Mouse (Mus musculus) MEL (cell line): Measurements from ENCODE around the gene Pabpc1l. TPM values are rescaled to one million over a fixed set of nuclear protein-coding genes. Genes with fewer than 3 reads are reported as not detected.

Experiments
- DNase-seq: peaks from one replicate; pipeline ENCODE4 v3.0.0; 2011; ENCODE audit warnings: low read depth, low spot score
- H3K27ac ChIP-seq: 2 replicates; pipeline ENCODE4 v1.5.1; 2012; ENCODE audit warnings: low read depth, mild to moderate bottlenecking, control low read depth, low read length, moderate library complexity; ENCODE audit not compliant: control insufficient read depth
- H3K27me3 ChIP-seq, 2 experiments: fragments of 150-350 bp in 1 of 2; sonication (generic) in 1 of 2; 2 replicates each; pipeline ENCODE4 v1.6.1; 2012; ENCODE audit warnings: low read length in 2 of 2, mild to moderate bottlenecking in 2 of 2, improper control_type of control experiment in 1 of 2, moderate library complexity in 1 of 2; ENCODE audit not compliant: insufficient read depth in 2 of 2, control insufficient read depth in 1 of 2
- H3K36me3 ChIP-seq, 2 experiments: 2 replicates each; pipeline ENCODE4 v1.6.1; 2012 to 2014; ENCODE audit warnings: low read length in 2 of 2, improper control_type of control experiment in 1 of 2, inconsistent platforms in 1 of 2, mild to moderate bottlenecking in 1 of 2; ENCODE audit not compliant: insufficient read depth in 2 of 2, control insufficient read depth in 1 of 2
- H3K4me1 ChIP-seq, 2 experiments: fragments of 150-350 bp in 1 of 2; sonication (generic) in 1 of 2; 2 replicates each; pipeline ENCODE4 v1.6.1; 2012; ENCODE audit warnings: low read length in 2 of 2, improper control_type of control experiment in 1 of 2, mild to moderate bottlenecking in 1 of 2; ENCODE audit not compliant: insufficient read depth in 2 of 2, control insufficient read depth in 1 of 2
- H3K4me3 ChIP-seq, 2 experiments: fragments of 150-350 bp in 1 of 2; sonication (generic) in 1 of 2; 2 replicates each; pipeline ENCODE4 v1.5.1; 2012; ENCODE audit warnings: low read depth in 2 of 2, low read length in 2 of 2, mild to moderate bottlenecking in 2 of 2, moderate library complexity in 2 of 2, control low read depth in 1 of 2, improper control_type of control experiment in 1 of 2; ENCODE audit not compliant: control insufficient read depth in 1 of 2, insufficient read depth in 1 of 2
- H3K79me2 ChIP-seq: 2 replicates; pipeline ENCODE4 v1.6.1; 2012; ENCODE audit warnings: mild to moderate bottlenecking, low read length, moderate library complexity; ENCODE audit not compliant: control insufficient read depth, poor library complexity, insufficient read depth
- H3K9ac ChIP-seq: 2 replicates; pipeline ENCODE4 v1.6.1; 2012; ENCODE audit warnings: low read depth, mild to moderate bottlenecking, control low read depth, low read length, moderate library complexity; ENCODE audit not compliant: control insufficient read depth, poor library complexity, severe bottlenecking
- H3K9me3 ChIP-seq: fragments of 150-350 bp; sonication (generic); replicated peaks from 2 replicates; pipeline ENCODE4 v1.6.1; 2012; ENCODE audit warnings: mild to moderate bottlenecking, low read length, improper control_type of control experiment, moderate library complexity; ENCODE audit not compliant: insufficient read depth
- E2F4 ChIP-seq: IDR thresholded peaks from 2 replicates; pipeline ENCODE4 v1.6.1; 2011; ENCODE audit warnings: low read depth, low read length, improper control_type of control experiment, borderline replicate concordance
- HCFC1 ChIP-seq: IDR thresholded peaks from 2 replicates; pipeline ENCODE4 v1.6.1; 2012; ENCODE audit warnings: low read depth, mild to moderate bottlenecking, inconsistent platforms, low read length, improper control_type of control experiment, moderate library complexity
- MAZ ChIP-seq: IDR thresholded peaks from 2 replicates; pipeline ENCODE4 v1.6.1; 2012; ENCODE audit warnings: low read depth, mild to moderate bottlenecking, inconsistent platforms, low read length, improper control_type of control experiment
- MXI1 ChIP-seq: IDR thresholded peaks from 2 replicates; pipeline ENCODE4 v1.6.1; 2011; ENCODE audit warnings: mild to moderate bottlenecking, low read depth, low read length, improper control_type of control experiment
- MYB ChIP-seq: IDR thresholded peaks from 2 replicates; pipeline ENCODE4 v1.6.1; 2011; ENCODE audit warnings: mild to moderate bottlenecking, low read depth, low read length, improper control_type of control experiment
- POLR2A ChIP-seq, 2 experiments: IDR thresholded peaks; 2 replicates each; pipeline ENCODE4 v1.6.1; 2011 to 2012; ENCODE audit warnings: low read length in 2 of 2, mild to moderate bottlenecking in 2 of 2, control low read depth in 1 of 2, improper control_type of control experiment in 1 of 2, low read depth in 1 of 2, moderate library complexity in 1 of 2; ENCODE audit not compliant: control insufficient read depth in 1 of 2, insufficient read depth in 1 of 2, poor library complexity in 1 of 2
- POLR2AphosphoS5 ChIP-seq: IDR thresholded peaks from 2 replicates; pipeline ENCODE4 v1.6.1; 2012; ENCODE audit warnings: low read depth, borderline replicate concordance, mild to moderate bottlenecking, inconsistent platforms, low read length, moderate library complexity, mixed read lengths
- RAD21 ChIP-seq: IDR thresholded peaks from 2 replicates; pipeline ENCODE4 v1.6.1; 2011; ENCODE audit warnings: mild to moderate bottlenecking, low read depth, low read length, improper control_type of control experiment
- SIN3A ChIP-seq: IDR thresholded peaks from 2 replicates; pipeline ENCODE4 v1.6.1; 2012; ENCODE audit warnings: low read length, improper control_type of control experiment, inconsistent platforms
- SMC3 ChIP-seq: IDR thresholded peaks from 2 replicates; pipeline ENCODE4 v1.6.1; 2011; ENCODE audit warnings: low read depth, low read length, improper control_type of control experiment
- TBP ChIP-seq: IDR thresholded peaks from 2 replicates; pipeline ENCODE4 v1.8.0; 2011; ENCODE audit warnings: low read depth, low read length, improper control_type of control experiment
- USF1 ChIP-seq: IDR thresholded peaks from 2 replicates; pipeline ENCODE4 v1.6.1; 2014; ENCODE audit warnings: low read depth, mild to moderate bottlenecking, inconsistent platforms, low read length, improper control_type of control experiment, moderate library complexity
- USF2 ChIP-seq, 2 experiments: IDR thresholded peaks; 2 replicates each; pipeline ENCODE4 v1.6.1; 2011 to 2012; ENCODE audit warnings: improper control_type of control experiment in 2 of 2, low read length in 2 of 2, borderline replicate concordance in 1 of 2, inconsistent platforms in 1 of 2, low read depth in 1 of 2, mild to moderate bottlenecking in 1 of 2; ENCODE audit not compliant: insufficient read depth in 1 of 2
- ZC3H11A ChIP-seq: IDR thresholded peaks from 2 replicates; pipeline ENCODE4 v1.6.1; 2012; ENCODE audit warnings: low read depth, mild to moderate bottlenecking, inconsistent platforms, low read length, improper control_type of control experiment
- polyA plus RNA-seq, 2 experiments: library from polyadenylated mRNA; stranded (reverse) in 1 of 2; unstranded in 1 of 2; fragments of >175 nt in 1 of 2; fragments of >200 nt in 1 of 2; gene quantifications; 2 replicates each; pipeline versions ENCODE4 v1.2.1 to v1.2.4; 2012; ENCODE audit warnings: low replicate concordance in 2 of 2, low read depth in 1 of 2; ENCODE audit not compliant: insufficient read length in 2 of 2, insufficient read depth in 1 of 2, missing spikeins in 1 of 2
- total RNA-seq: library from RNA; depleted of rRNA; stranded (reverse); fragments of 300-350 nt; gene quantifications from 2 replicates; pipeline ENCODE4 v1.2.3, GENCODE M21; 2012

Gene Pabpc1l
- total and polyA plus RNA-seq, 3 experiments, result 0.27 to 0.40 TPM; not detected in 1

DNA sequence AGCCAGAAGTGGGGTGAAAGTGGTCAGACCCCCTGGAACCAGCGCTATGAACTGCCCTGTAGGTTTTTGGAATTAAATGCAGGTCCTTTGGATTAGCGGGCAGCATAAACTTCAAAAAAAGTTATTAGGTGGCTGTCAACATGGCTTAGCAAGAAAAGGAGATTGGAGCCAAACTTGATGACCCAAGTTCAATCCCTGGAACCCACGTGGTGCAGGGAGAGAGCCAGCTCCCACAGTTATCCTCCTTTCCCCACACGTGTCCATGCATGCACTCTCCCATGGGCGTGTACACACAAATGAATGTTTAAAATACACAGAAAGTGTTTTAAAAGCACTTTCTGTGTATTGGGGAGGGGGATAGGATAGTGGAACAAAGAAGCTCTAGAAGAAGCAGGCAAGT lies 14.8 kb upstream of the Pabpc1l start:
- H3K4me1 ChIP-seq, result no peaks in the 10 kb centered on the region
- H3K9me3 ChIP-seq, result no peaks in the 10 kb centered on the region
- H3K27ac ChIP-seq, result no peak overlapping the region
- no peak overlapping the region for H3K9ac ChIP-seq
- no peak overlapping the region for H3K4me3 ChIP-seq
- peaks cover 46% of the 10 kb centered on the region for H3K79me2 ChIP-seq
- H3K27me3 ChIP-seq, result no peaks in the 10 kb centered on the region
- TF ChIP-seq SMC3 (no peak), MXI1 (no peak), ZC3H11A (no peak)
- peaks cover 0 to 26% of the 10 kb centered on the region in 2 experiments; a peak in 3 of 4 replicates for H3K36me3 ChIP-seq
- no peak for DNase-seq

DNA sequence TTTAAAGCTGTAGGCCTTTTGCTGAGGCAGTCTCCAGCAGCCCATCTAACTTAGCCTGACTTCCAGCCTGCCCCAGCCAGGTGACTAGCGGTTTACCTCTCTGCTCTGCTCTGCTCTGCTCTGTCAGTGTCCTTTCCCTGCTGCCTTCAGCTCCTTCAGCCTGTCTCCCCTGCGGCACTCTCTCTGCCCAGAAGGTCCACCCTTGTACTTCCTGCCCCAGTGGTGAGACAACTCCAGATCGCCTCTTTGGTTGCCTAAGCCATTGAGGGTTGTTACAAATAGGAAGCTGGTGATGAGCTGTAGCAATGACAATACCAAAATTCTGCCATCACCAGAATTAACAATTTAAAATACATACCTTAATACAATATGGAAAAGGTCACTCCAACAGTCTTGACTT lies 14.3 kb upstream of the Pabpc1l start:
- Histone ChIP-seq H3K9ac (no peak overlapping the region), H3K27me3 (no peaks in the 10 kb centered on the region), H3K79me2 (peaks cover 43% of the 10 kb centered on the region), H3K27ac (no peak overlapping the region), H3K36me3 (peaks cover 0 to 26% of the 10 kb centered on the region in 2 experiments; a peak in 3 of 4 replicates), H3K4me1 (no peaks in the 10 kb centered on the region), H3K4me3 (no peak overlapping the region), H3K9me3 (no peaks in the 10 kb centered on the region)
- no peak for TF ChIP-seq POLR2A (IDR thresholded peaks at IDR 0.05; ENCODE audit: control insufficient read depth in 1 of 2, insufficient read depth in 1 of 2, low read depth in 1 of 2, low read length in 2 of 2, poor library complexity in 1 of 2)
- no peak for TF ChIP-seq HCFC1
- TF ChIP-seq POLR2AphosphoS5, result no peak
- no peak for TF ChIP-seq E2F4
- no peak for TF ChIP-seq USF2 (IDR thresholded peaks at IDR 0.05; ENCODE audit: borderline replicate concordance in 1 of 2, insufficient read depth in 1 of 2, low read depth in 1 of 2, low read length in 2 of 2)
- TF ChIP-seq RAD21, result no peak
- DNase-seq, result no peak

DNA sequence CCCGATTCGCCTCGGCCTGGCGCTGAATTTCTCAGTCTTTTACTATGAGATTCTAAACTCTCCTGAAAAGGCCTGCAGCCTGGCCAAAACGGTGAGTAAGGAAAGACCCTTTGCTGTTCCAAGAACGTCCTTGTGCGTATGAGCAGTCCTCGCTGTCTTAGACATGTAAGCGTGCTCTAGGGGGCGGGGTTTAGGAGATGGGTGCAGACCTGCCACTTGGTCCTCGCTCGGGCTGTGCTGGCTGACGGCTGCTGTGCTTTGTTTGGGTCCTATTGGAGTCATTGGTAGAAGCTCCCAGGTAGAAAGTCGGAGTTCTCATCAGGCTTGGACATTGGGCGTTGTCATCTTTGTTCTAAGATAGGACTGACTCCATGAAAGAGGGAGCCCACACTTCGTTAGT lies 9.9 kb upstream of the Pabpc1l start:
- H3K9me3 ChIP-seq, result no peaks in the 10 kb centered on the region
- H3K9ac ChIP-seq, result no peak overlapping the region
- peaks cover 7% of the 10 kb centered on the region; the same call in 1 of the 2 replicates for H3K79me2 ChIP-seq
- no peak for DNase-seq
- no peak overlapping the region for H3K4me3 ChIP-seq
- H3K27ac ChIP-seq, result no peak overlapping the region
- no peak for TF ChIP-seq MYB
- no peak for TF ChIP-seq TBP
- no peak for TF ChIP-seq SIN3A
- no peak for TF ChIP-seq SMC3
- TF ChIP-seq MAZ, result no peak
- no peak for TF ChIP-seq POLR2AphosphoS5
- no peak for TF ChIP-seq USF1
- no peak for TF ChIP-seq RAD21
- H3K4me1 ChIP-seq, result peaks cover 0 to 4% of the 10 kb centered on the region in 2 experiments; a peak in 1 of 4 replicates
- H3K27me3 ChIP-seq, result no peaks in the 10 kb centered on the region
- peaks cover 0 to 27% of the 10 kb centered on the region in 2 experiments; a peak in 3 of 4 replicates for H3K36me3 ChIP-seq
